ENCODE assay signal across 19 mouse cellular contexts in genomic region chr10:86332942-86333341, GRCm38 (mm10). TPM values are rescaled to one million over a fixed set of nuclear protein-coding genes. Genes with fewer than 3 reads are reported as not detected.
DNase-seq lines count a peak whose midpoint lies in the region; ATAC-seq and TF ChIP-seq lines count a peak whose summit lies in the region.
"Had no signal": no experiment of that assay in that cellular context is flagged by ENCODE, and none has a peak within 500 bp of the region (broad histone marks: within the 10 kb centered on the region; RNA-seq: fewer than 3 reads in every experiment).

No protein-coding gene starts in this region.

- H3K36me3 ChIP-seq in heart, embryonic 13.5 days = 0 out of 2 replicates have a peak, but pooled peaks cover 5% of the 10 kb centered on the region
- no peaks in the 10 kb centered on the region for H3K36me3 ChIP-seq in liver, embryonic 11.5 days (ENCODE audit: control insufficient read depth, insufficient read depth, low read length)
- no peaks in the 10 kb centered on the region for H3K36me3 ChIP-seq in liver, postnatal 0 days (replicated peaks; ENCODE audit: insufficient read depth, low read length)
- no peaks in the 10 kb centered on the region for H3K36me3 ChIP-seq in midbrain, embryonic 11.5 days (ENCODE audit: control insufficient read depth, insufficient read depth, low read length)
- H3K36me3 ChIP-seq: embryonic facial prominence, embryonic 15.5 days; forebrain, embryonic 12.5 days; midbrain, embryonic 13.5 days; neural tube, embryonic 15.5 days had no signal

- no peak overlapping the region for H3K4me3 ChIP-seq in heart, embryonic 13.5 days
- no peak overlapping the region for H3K4me3 ChIP-seq in layer of hippocampus, adult 2 months
- H3K4me3 ChIP-seq in liver, embryonic 11.5 days (ENCODE audit: low read depth, low read length) = no peak overlapping the region
- H3K4me3 ChIP-seq in liver, postnatal 0 days (ENCODE audit: low read depth, low read length) = no peak overlapping the region
- H3K4me3 ChIP-seq in midbrain, embryonic 11.5 days (ENCODE audit: low read depth, low read length) = no peak overlapping the region
- H3K4me3 ChIP-seq: embryonic facial prominence, embryonic 15.5 days; forebrain, embryonic 12.5 days; midbrain, embryonic 13.5 days; myocyte; neural tube, embryonic 15.5 days had no signal

- intact Hi-C loops in heart, postnatal 36 days (cut with DNase I) = no loop called here

- peaks cover 95% of the 10 kb centered on the region for H3K4me1 ChIP-seq in heart, embryonic 13.5 days
- H3K4me1 ChIP-seq in liver, embryonic 11.5 days (replicated peaks; ENCODE audit: control insufficient read depth, insufficient read depth, low read length) = peaks cover 45% of the 10 kb centered on the region
- H3K4me1 ChIP-seq in liver, postnatal 0 days (ENCODE audit: insufficient read depth) = peaks cover 12% of the 10 kb centered on the region
- no peaks in the 10 kb centered on the region for H3K4me1 ChIP-seq in midbrain, embryonic 11.5 days (ENCODE audit: control insufficient read depth, insufficient read depth, low read length)

- TF ChIP-seq EP300 in liver, postnatal 0 days (IDR thresholded peaks at IDR 0.05; ENCODE audit: low read depth) = no peak

- no peak for DNase-seq in heart, postnatal 36 days
- DNase-seq in layer of hippocampus, adult 2 months (ENCODE audit: low spot score in 2 of 2) = no peak
- no peak for DNase-seq in layer of hippocampus, adult 11-12 months (ENCODE audit: low spot score)
- no peak for DNase-seq in liver, embryonic 11.5 days (ENCODE audit: low spot score)
- no peak for DNase-seq in liver, postnatal 0 days
- DNase-seq in spleen, postnatal 10 days (ENCODE audit: low spot score in 2 of 2) = no peak
- no peak for DNase-seq in midbrain, embryonic 11.5 days (ENCODE audit: low spot score, missing footprints)
- DNase-seq: cerebellum, postnatal 10 days; kidney, postnatal 25 days; lung, embryonic 14.5 days; lung, postnatal 4 days; thymus, postnatal 4 days had no signal

- H3K4me2 ChIP-seq in heart, embryonic 13.5 days = 0 out of 2 replicates have a peak overlapping the region, but pooled peaks have one; percentile 8
- H3K4me2 ChIP-seq in liver, embryonic 11.5 days = peak overlapping the region; percentile 31
- no peak overlapping the region for H3K4me2 ChIP-seq in liver, postnatal 0 days (ENCODE audit: low read depth, low read length)
- H3K4me2 ChIP-seq in midbrain, embryonic 11.5 days = no peak overlapping the region
- H3K4me2 ChIP-seq: embryonic facial prominence, embryonic 15.5 days; forebrain, embryonic 12.5 days; lung, embryonic 14.5 days; midbrain, embryonic 13.5 days; neural tube, embryonic 15.5 days had no signal

- no peak overlapping the region for H3K9ac ChIP-seq in heart, embryonic 13.5 days
- H3K9ac ChIP-seq in liver, embryonic 11.5 days (ENCODE audit: low read depth, low read length) = peak overlapping the region; percentile 10; the same call in 1 of the 2 replicates
- no peak overlapping the region for H3K9ac ChIP-seq in liver, postnatal 0 days (replicated peaks)
- H3K9ac ChIP-seq in midbrain, embryonic 11.5 days (ENCODE audit: low read length) = no peak overlapping the region
- H3K9ac ChIP-seq: embryonic facial prominence, embryonic 15.5 days; forebrain, embryonic 12.5 days; lung, embryonic 14.5 days; midbrain, embryonic 13.5 days; neural tube, embryonic 15.5 days had no signal

- no peak for TF ChIP-seq CTCF in layer of hippocampus, adult 2 months (conservative IDR thresholded peaks at IDR 0.05)
- no peak for TF ChIP-seq CTCF in liver, postnatal 0 days (IDR thresholded peaks at IDR 0.05; ENCODE audit: low read depth)

- peak overlapping the region; percentile 89; the same call in 1 of the 2 replicates for H3K27ac ChIP-seq in heart, embryonic 13.5 days (replicated peaks)
- H3K27ac ChIP-seq in layer of hippocampus, adult 2 months = peak overlapping the region; percentile 82; the same call in 1 of the 2 replicates
- H3K27ac ChIP-seq in liver, embryonic 11.5 days (ENCODE audit: low read depth, low read length) = no peak overlapping the region
- H3K27ac ChIP-seq in liver, postnatal 0 days (ENCODE audit: low read depth) = no peak overlapping the region
- no peak overlapping the region for H3K27ac ChIP-seq in midbrain, embryonic 11.5 days (ENCODE audit: low read depth, low read length)
- H3K27ac ChIP-seq: forebrain, embryonic 12.5 days; midbrain, embryonic 13.5 days; neural tube, embryonic 15.5 days had no signal

- H3K27me3 ChIP-seq in heart, embryonic 13.5 days (replicated peaks) = no peaks in the 10 kb centered on the region
- H3K27me3 ChIP-seq in liver, embryonic 11.5 days (replicated peaks; ENCODE audit: control insufficient read depth, insufficient read depth, low read length) = no peaks in the 10 kb centered on the region
- no peaks in the 10 kb centered on the region for H3K27me3 ChIP-seq in liver, postnatal 0 days (ENCODE audit: insufficient read depth, low read length)
- no peaks in the 10 kb centered on the region for H3K27me3 ChIP-seq in midbrain, embryonic 11.5 days (ENCODE audit: control insufficient read depth, insufficient read depth, low read length)
- H3K27me3 ChIP-seq: embryonic facial prominence, embryonic 15.5 days; forebrain, embryonic 12.5 days; midbrain, embryonic 13.5 days; neural tube, embryonic 15.5 days had no signal

- no peaks in the 10 kb centered on the region for H3K9me3 ChIP-seq in heart, embryonic 13.5 days
- H3K9me3 ChIP-seq in liver, embryonic 11.5 days (ENCODE audit: control insufficient read depth, low read length) = no peaks in the 10 kb centered on the region
- H3K9me3 ChIP-seq in liver, postnatal 0 days (ENCODE audit: low read length) = no peaks in the 10 kb centered on the region
- no peaks in the 10 kb centered on the region for H3K9me3 ChIP-seq in midbrain, embryonic 11.5 days (ENCODE audit: control insufficient read depth, low read length)
- H3K9me3 ChIP-seq: embryonic facial prominence, embryonic 15.5 days; forebrain, embryonic 12.5 days; midbrain, embryonic 13.5 days; neural tube, embryonic 15.5 days had no signal

- no peak for ATAC-seq in heart, embryonic 13.5 days (ENCODE audit: extremely low read depth, insufficient number of reproducible peaks, low FRiP score, low TSS enrichment)
- peak; percentile 88 for ATAC-seq in liver, embryonic 11.5 days (replicated peaks; ENCODE audit: low FRiP score)
- ATAC-seq in liver, postnatal 0 days = peak; percentile 41; the same call in 1 of the 2 replicates
- ATAC-seq in midbrain, embryonic 11.5 days (ENCODE audit: low FRiP score) = no peak
- ATAC-seq: inflammation-experienced regulatory T-cells, adult 6 months; midbrain, embryonic 13.5 days had no signal

- WGBS in heart, embryonic 13.5 days = 42% methylated on average over 3 of the region's 3 CpGs
- WGBS in liver, embryonic 11.5 days = 37% methylated on average over 3 of the region's 3 CpGs
- WGBS in liver, postnatal 0 days (ENCODE audit: insufficient replicate concordance) = 51% methylated on average over 3 of the region's 3 CpGs
- 93% methylated on average over 3 of the region's 3 CpGs for WGBS in midbrain, embryonic 11.5 days

RNA-seq across cellular contexts. Expression of gene Timp3, which starts 32.8 kb away (rescaled TPM):
- polyA plus RNA-seq in heart, embryonic 13.5 days (2015; fragmentation: Nextera tagmentation; extraction: Ambion mirVana) = 65.6 and 69.3 TPM in 2 replicates
- 100 to 1,000 TPM; 165 to 209 TPM for total RNA-seq in heart, postnatal 36 days (2021)
- 10 to 100 TPM; 61.8 to 62.0 TPM for total RNA-seq in layer of hippocampus, adult 2 months (2021)
- polyA plus RNA-seq in liver, embryonic 11.5 days (2014; fragmentation: Nextera tagmentation; extraction: Ambion mirVana) = 32.3 and 33.2 TPM in 2 replicates
- 6.4 and 7.9 TPM in 2 replicates for polyA plus RNA-seq in liver, postnatal 0 days (2015; fragmentation: Nextera tagmentation; extraction: Ambion mirVana)
- polyA plus RNA-seq in midbrain, embryonic 11.5 days (2014; fragmentation: Nextera tagmentation; extraction: Ambion mirVana) = 20.2 and 20.7 TPM in 2 replicates
- polyA plus RNA-seq: inflammation-experienced regulatory T-cells, adult 6 months had no signal

Comparison
In these comparisons a context has a peak if more than half of its experiments do, and no peak if none do; other contexts are left out.
1. H3K4me2 ChIP-seq: peak in heart, embryonic 13.5 days (single experiment) and liver, embryonic 11.5 days (single experiment); none in liver, postnatal 0 days (single experiment) and midbrain, embryonic 11.5 days (single experiment).
2. ATAC-seq: peak in liver, embryonic 11.5 days (single experiment) and liver, postnatal 0 days (single experiment); none in heart, embryonic 13.5 days (single experiment) and midbrain, embryonic 11.5 days (single experiment).
3. H3K27ac ChIP-seq: peak in heart, embryonic 13.5 days (single experiment) and layer of hippocampus, adult 2 months (single experiment); none in liver, embryonic 11.5 days (single experiment), liver, postnatal 0 days (single experiment) and midbrain, embryonic 11.5 days (single experiment).